Mouse (Mus musculus) G1E (cell line): ENCODE measurements around the gene Mapk8ip2.

ENCODE experiments used
- GATA1 ChIP-seq: IDR thresholded peaks from 2 replicates; pipeline ENCODE4 v1.6.1; 2012; ENCODE audit warnings: borderline replicate concordance, low read length, inconsistent platforms, mixed read lengths
- TAL1 ChIP-seq: conservative IDR thresholded peaks from 2 replicates; pipeline ENCODE4 v1.6.1; 2012; ENCODE audit warnings: low read depth, low read length, inconsistent platforms, mixed read lengths

- TF ChIP-seq TAL1 (no peak), GATA1 (no peak)
Measured at GRCm38 (mm10) chr15:89461321-89461720, 7.6 kb downstream of the Mapk8ip2 start.
